Mouse (Mus musculus) 3134 (cell line): Measurements from ENCODE around the gene Rnf150.

Source experiments
- DNase-seq: peaks from one replicate; pipeline ENCODE4 v3.0.0-alpha.2; 2011; ENCODE audit warnings: low spot score; ENCODE audit not compliant: insufficient read length; ENCODE audit errors: extremely low read depth

Rnf150 gene

GRCm38 (mm10) chr8:82936162-82936561, 73.0 kb downstream of the Rnf150 start:
- DNase-seq: no peak

GRCm38 (mm10) chr8:82936866-82937265, 73.7 kb downstream of the Rnf150 start:
- DNase-seq: no peak

GRCm38 (mm10) chr8:82939912-82940311, 76.8 kb downstream of the Rnf150 start:
- DNase-seq: no peak

DNA sequence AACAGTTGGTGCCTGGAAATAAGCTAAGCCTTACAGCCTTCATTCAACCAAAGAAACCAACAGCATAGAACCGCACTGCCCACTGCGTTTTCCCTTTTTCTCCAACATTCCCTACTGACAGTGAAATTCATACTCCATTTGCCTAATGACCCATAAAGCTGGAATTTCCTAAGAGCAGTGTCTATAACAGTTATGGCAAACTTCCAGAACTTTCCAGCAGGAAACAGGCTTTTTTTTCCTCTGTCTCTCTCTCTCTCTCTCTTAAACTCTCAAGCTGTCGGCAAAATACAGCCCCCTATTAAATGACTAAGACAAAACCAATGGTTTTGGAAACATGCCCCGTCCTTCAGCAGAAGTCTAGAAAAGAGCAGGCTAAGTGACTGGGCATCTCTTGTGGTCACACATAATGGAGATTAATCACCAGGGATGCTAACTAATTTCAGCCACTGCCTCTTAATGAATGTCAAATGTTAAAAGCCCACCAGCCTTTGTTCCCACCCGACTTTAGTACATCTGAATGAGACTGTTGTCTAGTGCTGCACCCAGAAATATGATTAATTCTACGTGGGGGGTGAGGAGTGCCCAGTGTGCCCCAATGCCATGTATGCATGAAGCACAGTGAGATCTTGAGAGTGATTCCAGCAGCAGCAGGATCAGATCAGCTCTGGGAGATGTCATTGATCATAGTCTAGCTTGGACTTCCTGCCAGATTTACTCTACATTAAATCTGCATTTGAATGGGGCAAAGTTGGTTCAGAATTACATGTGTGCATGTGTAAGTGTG, 80.3 kb downstream of the Rnf150 start:
- peak; percentile 42 for DNase-seq

- DNase-seq: no peak
These were observed 82.7 kb downstream of the Rnf150 start for GRCm38 (mm10) chr8:82945867-82946266.

DNA sequence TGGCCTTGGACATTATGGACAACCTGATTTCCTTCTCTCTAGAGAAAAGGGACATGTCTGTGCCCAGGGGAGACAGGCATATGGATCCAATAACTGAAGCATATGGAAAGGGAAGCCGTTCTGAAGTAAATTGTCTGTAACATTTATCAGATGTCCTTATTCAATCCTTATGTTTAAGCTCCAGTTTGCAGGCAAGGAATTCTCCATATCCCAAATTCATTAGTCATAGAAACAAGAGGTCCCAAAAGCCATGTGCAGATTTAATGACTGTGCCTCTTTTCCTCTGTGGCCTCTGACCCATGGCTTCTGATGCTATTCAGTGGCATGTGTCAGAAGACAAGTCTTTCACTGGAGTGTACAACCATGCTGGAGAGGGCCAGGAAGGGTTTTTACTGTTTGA, 83.5 kb downstream of the Rnf150 start:
- DNase-seq: no peak

GRCm38 (mm10) chr8:82955162-82955754, 92.1 kb downstream of the Rnf150 start:
- DNase-seq: no peak

DNA sequence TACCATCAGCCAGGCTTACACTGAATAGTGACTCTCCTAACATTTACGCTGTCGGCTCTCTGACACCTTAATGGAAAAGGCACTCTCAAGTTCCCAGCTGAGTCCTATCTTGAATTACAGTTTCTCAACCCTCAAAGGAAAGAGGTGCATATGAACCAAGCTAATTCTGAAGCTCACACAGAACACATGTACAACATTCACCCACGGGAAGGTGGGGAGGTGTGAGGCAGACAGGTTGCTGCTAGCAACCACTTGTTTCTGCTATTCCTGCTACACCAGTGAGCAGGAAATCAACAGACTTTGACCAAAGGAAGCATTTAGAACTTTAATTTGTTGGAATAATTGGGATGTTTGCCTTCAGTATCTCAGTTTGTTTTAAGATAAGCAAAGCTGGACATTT, 96.3 kb downstream of the Rnf150 start:
- DNase-seq: no peak

DNA sequence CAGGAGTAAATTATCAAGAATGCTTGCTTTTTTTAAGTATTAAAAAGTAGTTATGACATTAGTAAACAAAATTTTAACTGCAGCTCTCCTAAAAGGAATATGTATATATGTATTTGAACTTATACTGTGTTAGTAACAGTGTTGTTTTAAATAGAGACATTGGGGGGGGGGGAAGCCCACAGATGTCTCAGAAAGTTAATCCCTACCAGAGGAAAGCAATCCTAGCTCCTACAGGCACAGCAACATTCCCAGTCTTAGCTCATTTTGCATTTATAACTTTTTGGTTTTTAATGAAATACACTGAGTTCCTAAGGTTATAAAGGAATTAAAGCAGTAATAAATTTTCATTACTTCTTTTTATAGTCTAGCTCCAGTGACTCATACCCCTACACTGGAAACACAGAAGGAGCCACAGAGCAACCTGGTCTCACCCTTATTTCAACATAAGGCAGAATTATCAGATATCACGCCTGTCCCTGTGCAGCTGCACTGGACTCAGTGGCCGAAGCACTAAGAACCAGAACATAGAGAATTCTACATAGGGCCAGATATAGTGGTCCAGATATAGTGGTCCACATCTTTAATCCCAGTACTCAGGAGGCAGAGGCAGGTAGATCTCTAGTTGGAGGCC, 96.9 kb downstream of the Rnf150 start:
- DNase-seq: no peak

GRCm38 (mm10) chr8:82964537-82964936, 101.4 kb downstream of the Rnf150 start:
- no peak for DNase-seq

- DNase-seq: peak; percentile 59
These were observed 104.9 kb downstream of the Rnf150 start for GRCm38 (mm10) chr8:82967879-82968678.

DNA sequence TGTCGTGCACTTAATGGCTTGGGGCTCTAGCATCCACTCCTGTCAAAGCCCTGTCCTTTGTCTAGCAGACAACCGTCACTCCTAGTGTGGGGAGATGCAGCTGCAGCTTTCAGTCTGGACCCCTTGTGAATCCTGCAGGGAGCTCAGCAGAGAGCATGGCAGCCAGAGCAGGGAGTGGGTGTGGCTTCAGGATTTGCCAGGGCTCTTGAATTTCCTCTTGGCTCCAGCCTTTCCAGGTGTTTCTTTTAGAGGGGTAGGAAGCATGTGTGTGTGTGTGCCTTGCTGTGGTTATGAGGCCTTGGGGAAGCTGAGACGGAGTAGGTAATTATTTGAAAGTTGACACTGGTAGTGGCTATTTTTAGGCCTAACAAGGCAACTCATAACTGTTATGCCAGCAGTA, 106.8 kb downstream of the Rnf150 start:
- DNase-seq: no peak

DNA sequence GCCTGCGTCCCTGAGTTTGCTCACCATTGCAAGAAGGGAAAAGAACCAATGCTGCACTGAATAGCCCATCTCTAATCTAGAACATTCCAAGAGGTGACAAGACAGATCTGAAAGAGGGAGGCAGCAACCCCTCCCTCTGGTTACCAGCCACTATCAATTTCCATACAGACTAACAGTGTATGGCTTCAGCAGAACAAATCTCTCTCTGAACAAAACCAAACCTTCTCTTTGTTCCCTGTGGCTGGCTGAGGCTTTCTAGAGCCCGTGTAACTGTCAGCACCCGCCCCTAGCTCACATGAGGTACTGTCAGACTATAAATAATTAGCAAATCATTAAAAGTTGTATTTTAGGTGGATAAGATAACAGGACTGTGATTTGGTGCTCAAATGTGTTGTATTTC, 109.7 kb downstream of the Rnf150 start:
- DNase-seq: no peak

GRCm38 (mm10) chr8:82973331-82973730, 110.2 kb downstream of the Rnf150 start:
- no peak for DNase-seq

- DNase-seq: no peak
These were observed 118.2 kb downstream of the Rnf150 start for GRCm38 (mm10) chr8:82981244-82981855.

DNA sequence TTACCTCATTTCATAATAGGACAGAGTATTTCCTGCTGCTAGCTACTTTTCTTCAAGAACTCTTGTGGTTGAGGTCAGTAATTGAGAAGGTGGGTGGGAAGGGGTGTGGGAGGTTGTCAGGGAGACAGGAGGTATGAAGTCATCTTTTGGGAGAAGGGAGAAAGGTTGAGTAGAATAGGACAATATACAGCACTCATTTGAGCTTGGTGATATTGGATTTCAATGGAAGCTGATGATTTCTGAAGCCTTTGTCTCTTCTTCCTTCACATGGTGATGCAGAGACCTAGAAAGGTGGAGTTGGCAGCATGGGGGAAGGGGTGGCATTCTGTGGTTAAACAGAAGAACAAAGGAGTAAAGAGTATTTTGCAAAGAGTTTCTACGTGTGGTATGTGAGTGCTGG, 119.7 kb downstream of the Rnf150 start:
- no peak for DNase-seq

DNA sequence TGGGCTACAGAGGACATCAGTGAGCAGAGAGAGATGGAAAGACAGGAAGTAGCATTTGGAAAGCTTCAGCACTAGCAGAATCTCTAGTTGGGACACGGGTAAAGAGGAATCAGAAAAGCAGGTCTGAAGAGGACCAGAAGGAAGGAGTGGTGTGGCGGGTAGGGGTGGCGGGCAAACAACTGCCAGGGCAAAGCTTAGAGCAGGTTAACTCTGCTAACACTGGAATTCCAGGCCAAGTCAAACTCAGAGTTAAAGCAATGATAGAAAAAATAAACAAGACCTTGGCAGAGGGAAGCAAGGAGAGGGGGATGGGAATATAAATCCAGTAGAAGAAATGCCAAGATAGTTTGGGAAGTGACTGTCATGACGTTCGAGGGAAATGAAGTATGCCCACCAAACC, 120.1 kb downstream of the Rnf150 start:
- no peak for DNase-seq

- DNase-seq: no peak
These were observed 128.9 kb downstream of the Rnf150 start for GRCm38 (mm10) chr8:82992093-82992492.

DNA sequence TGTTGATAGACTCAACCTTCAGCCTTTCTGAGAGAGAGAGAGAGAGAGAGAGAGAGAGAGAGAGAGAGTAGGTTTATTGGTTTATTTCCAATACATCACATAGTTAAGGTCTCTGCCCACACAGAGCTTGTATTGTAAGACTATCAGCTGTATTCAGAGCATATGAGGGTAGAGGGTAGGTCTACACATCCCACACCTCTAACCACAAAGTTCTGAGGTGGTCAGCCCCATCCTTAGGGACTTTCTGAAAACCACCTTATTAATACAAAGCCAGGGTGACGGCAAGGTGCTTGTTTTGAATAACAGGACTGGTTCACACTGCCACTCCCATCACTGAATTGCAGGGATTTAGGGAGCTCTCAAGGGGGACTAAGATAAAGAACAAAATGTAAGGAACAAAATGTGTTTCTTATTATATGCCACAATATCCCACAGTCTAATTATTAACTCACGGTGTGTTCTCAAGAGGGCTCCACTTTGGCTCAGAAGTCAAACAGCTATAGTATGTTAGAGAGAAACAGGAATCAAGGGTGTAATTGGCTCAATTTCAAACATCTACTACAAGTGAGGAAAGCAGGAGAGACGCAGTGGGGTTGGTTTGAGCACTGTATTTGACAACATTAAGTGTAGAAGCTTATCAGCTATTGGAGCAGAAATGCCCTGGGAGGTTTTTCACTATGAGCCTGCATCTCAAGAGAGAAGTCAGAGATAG, 132.7 kb downstream of the Rnf150 start:
- no peak for DNase-seq

GRCm38 (mm10) chr8:82996843-82997242, 133.7 kb downstream of the Rnf150 start:
- no peak for DNase-seq
